Mouse (Mus musculus) midbrain, embryonic 10.5 days (tissue): ENCODE measurements at regions not wholly inside any gene's neighbourhood (a gene's known extent, or its start where the extent isn't known, plus 50 kb on each side); places are given as distances from the start of the nearest gene placed in this dataset.

Source experiments
- DNase-seq: peaks from one replicate; pipeline ENCODE4 v3.0.0-alpha.2; 2017; ENCODE audit warnings: low spot score
- H3K27ac ChIP-seq: fragments of 300-500 bp; sonication (generic); replicated peaks from 2 replicates; pipeline ENCODE4 v1.5.1; 2016; ENCODE audit warnings: mild to moderate bottlenecking
- H3K27me3 ChIP-seq: fragments of 300-500 bp; sonication (generic); 2 replicates; pipeline ENCODE4 v1.6.1; 2016; ENCODE audit warnings: low read depth, mild to moderate bottlenecking; ENCODE audit not compliant: poor library complexity, severe bottlenecking
- H3K36me3 ChIP-seq: fragments of 300-500 bp; sonication (generic); 2 replicates; pipeline ENCODE4 v1.6.1; 2016; ENCODE audit warnings: mild to moderate bottlenecking, moderate library complexity
- H3K4me1 ChIP-seq: fragments of 300-500 bp; sonication (generic); 2 replicates; pipeline ENCODE4 v1.6.1; 2016
- H3K4me3 ChIP-seq: fragments of 300-500 bp; sonication (generic); 2 replicates; pipeline ENCODE4 v1.5.1; 2016; ENCODE audit warnings: mild to moderate bottlenecking, moderate library complexity
- H3K9me3 ChIP-seq: fragments of 300-500 bp; sonication (generic); replicated peaks from 2 replicates; pipeline ENCODE4 v1.6.1; 2016; ENCODE audit warnings: mild to moderate bottlenecking
- WGBS: fragments of 180-500 bp; shearing (Covaris S2); methylation state at CpG from one replicate; pipeline ENCODE4 v1.1.7; 2016; 5-methylcytosine and 5-hydroxymethylcytosine counted together

GRCm38 (mm10) chr2:106318695-106319266, 315.4 kb upstream of the Dnajc24 start:
- no peak for DNase-seq
- 86% methylated on average over 3 of the region's 3 CpGs for WGBS
- H3K4me1 ChIP-seq: no peaks in the 10 kb centered on the region
- H3K9me3 ChIP-seq: no peaks in the 10 kb centered on the region
- no peak overlapping the region for H3K4me3 ChIP-seq
- no peaks in the 10 kb centered on the region for H3K36me3 ChIP-seq
- H3K27ac ChIP-seq: no peak overlapping the region
- no peaks in the 10 kb centered on the region for H3K27me3 ChIP-seq

GRCm38 (mm10) chr2:106346781-106347180, 343.4 kb upstream of the Dnajc24 start:
- Histone ChIP-seq H3K27ac (no peak overlapping the region), H3K4me3 (no peak overlapping the region), H3K4me1 (no peaks in the 10 kb centered on the region), H3K36me3 (no peaks in the 10 kb centered on the region), H3K9me3 (no peaks in the 10 kb centered on the region), H3K27me3 (no peaks in the 10 kb centered on the region)
- WGBS: 80% methylated on average over 6 of the region's 6 CpGs
- DNase-seq: no peak

- H3K4me1 ChIP-seq: no peaks in the 10 kb centered on the region
Observed at GRCm38 (mm10) chr2:106347249-106347648, 343.9 kb upstream of the Dnajc24 start.

GRCm38 (mm10) chr2:106355565-106355964, 337.5 kb upstream of the Mpped2 start:
- Histone ChIP-seq H3K4me1 (no peaks in the 10 kb centered on the region), H3K9me3 (no peaks in the 10 kb centered on the region), H3K4me3 (no peak overlapping the region), H3K36me3 (no peaks in the 10 kb centered on the region), H3K27ac (no peak overlapping the region), H3K27me3 (no peaks in the 10 kb centered on the region)
- DNase-seq: no peak
- whole genome bisulfite sequencing: 81% methylated on average over 3 of the region's 3 CpGs

More at GRCm38 (mm10) chr2:106347249-106347648, 343.9 kb upstream of the Dnajc24 start:
- 92% methylated on average over 7 of the region's 7 CpGs for WGBS
- H3K36me3 ChIP-seq: no peaks in the 10 kb centered on the region
- H3K27me3 ChIP-seq: no peaks in the 10 kb centered on the region
- no peak overlapping the region for H3K27ac ChIP-seq
- DNase-seq: no peak
- no peaks in the 10 kb centered on the region for H3K9me3 ChIP-seq
- no peak overlapping the region for H3K4me3 ChIP-seq

- H3K4me3 ChIP-seq: no peak overlapping the region
- no peak overlapping the region for H3K27ac ChIP-seq
- WGBS: 55% methylated on average over 5 of the region's 5 CpGs
- H3K4me1 ChIP-seq: no peaks in the 10 kb centered on the region
- H3K27me3 ChIP-seq: no peaks in the 10 kb centered on the region
- peak; percentile 56 for DNase-seq
- no peaks in the 10 kb centered on the region for H3K36me3 ChIP-seq
- no peaks in the 10 kb centered on the region for H3K9me3 ChIP-seq
Observed at GRCm38 (mm10) chr2:106355984-106356547, 337.0 kb upstream of the Mpped2 start.

GRCm38 (mm10) chr2:106368641-106369040, 324.4 kb upstream of the Mpped2 start:
- Histone ChIP-seq H3K27ac (no peak overlapping the region), H3K9me3 (no peaks in the 10 kb centered on the region), H3K4me3 (no peak overlapping the region), H3K36me3 (no peaks in the 10 kb centered on the region), H3K27me3 (no peaks in the 10 kb centered on the region), H3K4me1 (no peaks in the 10 kb centered on the region)
- 87% methylated on average over 5 of the region's 5 CpGs for WGBS
- no peak for DNase-seq

GRCm38 (mm10) chr2:106383415-106384285, 309.4 kb upstream of the Mpped2 start:
- WGBS: 87% methylated on average over 14 of the region's 14 CpGs
- Histone ChIP-seq H3K36me3 (no peaks in the 10 kb centered on the region), H3K4me1 (no peaks in the 10 kb centered on the region), H3K4me3 (no peak overlapping the region), H3K9me3 (no peaks in the 10 kb centered on the region), H3K27ac (no peak overlapping the region), H3K27me3 (no peaks in the 10 kb centered on the region)
- DNase-seq: no peak

- H3K36me3 ChIP-seq: no peaks in the 10 kb centered on the region
- H3K27me3 ChIP-seq: no peaks in the 10 kb centered on the region
- DNase-seq: no peak
- H3K27ac ChIP-seq: no peak overlapping the region
- H3K4me1 ChIP-seq: no peaks in the 10 kb centered on the region
- no peaks in the 10 kb centered on the region for H3K9me3 ChIP-seq
- 92% methylated on average over 5 of the region's 5 CpGs for WGBS
- no peak overlapping the region for H3K4me3 ChIP-seq
Observed at GRCm38 (mm10) chr2:106384286-106384595, 308.8 kb upstream of the Mpped2 start.

- 87% methylated on average over 3 of the region's 3 CpGs for WGBS
- H3K4me1 ChIP-seq: no peaks in the 10 kb centered on the region
- H3K27ac ChIP-seq: no peak overlapping the region
- no peak overlapping the region for H3K4me3 ChIP-seq
- H3K27me3 ChIP-seq: no peaks in the 10 kb centered on the region
- no peak for DNase-seq
- no peaks in the 10 kb centered on the region for H3K36me3 ChIP-seq
- no peaks in the 10 kb centered on the region for H3K9me3 ChIP-seq
Observed at GRCm38 (mm10) chr2:106384842-106385241, 308.2 kb upstream of the Mpped2 start.

- 91% methylated on average over 6 of the region's 6 CpGs for WGBS
- Histone ChIP-seq H3K4me1 (no peaks in the 10 kb centered on the region), H3K36me3 (no peaks in the 10 kb centered on the region), H3K4me3 (no peak overlapping the region), H3K27me3 (no peaks in the 10 kb centered on the region), H3K9me3 (no peaks in the 10 kb centered on the region), H3K27ac (no peak overlapping the region)
- no peak for DNase-seq
Observed at GRCm38 (mm10) chr2:106412158-106412557, 280.9 kb upstream of the Mpped2 start.

GRCm38 (mm10) chr2:106415474-106416019, 277.5 kb upstream of the Mpped2 start:
- no peak for DNase-seq
- WGBS: 75% methylated on average over 7 of the region's 7 CpGs
- Histone ChIP-seq H3K27ac (no peak overlapping the region), H3K27me3 (no peaks in the 10 kb centered on the region), H3K9me3 (no peaks in the 10 kb centered on the region), H3K4me1 (peaks cover 5% of the 10 kb centered on the region), H3K36me3 (no peaks in the 10 kb centered on the region), H3K4me3 (no peak overlapping the region)

- Histone ChIP-seq H3K4me3 (no peak overlapping the region), H3K9me3 (no peaks in the 10 kb centered on the region), H3K4me1 (peaks cover 5% of the 10 kb centered on the region), H3K36me3 (no peaks in the 10 kb centered on the region), H3K27ac (no peak overlapping the region; the same call in 1 of the 2 replicates), H3K27me3 (no peaks in the 10 kb centered on the region)
- WGBS: 61% methylated on average over 2 of the region's 2 CpGs
- DNase-seq: no peak
Observed at GRCm38 (mm10) chr2:106418181-106418580, 274.9 kb upstream of the Mpped2 start.

GRCm38 (mm10) chr2:106424974-106425373, 268.1 kb upstream of the Mpped2 start:
- DNase-seq: no peak
- no peak overlapping the region for H3K4me3 ChIP-seq
- no peaks in the 10 kb centered on the region for H3K9me3 ChIP-seq
- peaks cover 4% of the 10 kb centered on the region; the same call in 1 of the 2 replicates for H3K4me1 ChIP-seq
- H3K36me3 ChIP-seq: no peaks in the 10 kb centered on the region
- H3K27ac ChIP-seq: no peak overlapping the region
- no peaks in the 10 kb centered on the region for H3K27me3 ChIP-seq
- 52% methylated on average over 3 of the region's 3 CpGs for WGBS
